Mouse (Mus musculus): ENCODE data around the gene Gm20806.
"Not testable (repeated sequence)": the region's sequence is repeated elsewhere in the genome, so short reads cannot be mapped to it uniquely, and the experiment has no call there.

The Gm20806 gene

GRCm38 (mm10) chrY:78837956-78838355, at the start of gene Gm20806:
Gene Gm20806 (minus strand): TSS chrY:78838056.
- not testable (repeated sequence) for DNase-seq (ENCODE audit: extremely low read depth, low read depth)

Data from MEL-GATA-1-ER (cell line).